Mouse (Mus musculus) lung, postnatal 0 days (tissue): ENCODE results near the gene Llph. TPM values are rescaled to one million over a fixed set of nuclear protein-coding genes. Genes with fewer than 3 reads are reported as not detected.

Experiments used
- ATAC-seq: fragments of 200-750 bp; cut with Nextera tagmentation; 2 replicates; pipeline ENCODE4 v1.8.0; 2017; ENCODE audit warnings: moderate library complexity
- DNase-seq: peaks from one replicate; pipeline ENCODE4 v3.0.0-alpha.2; 2016; ENCODE audit warnings: low spot score
- H3K27ac ChIP-seq: fragments of 300-500 bp; sonication (generic); 2 replicates; pipeline ENCODE4 v1.5.1; 2014; ENCODE audit warnings: antibody characterized with exemption, mild to moderate bottlenecking, low read length, mixed read lengths
- H3K27me3 ChIP-seq: fragments of 300-500 bp; sonication (generic); replicated peaks from 2 replicates; pipeline ENCODE4 v1.6.1; 2014; ENCODE audit warnings: low read length, mixed read lengths; ENCODE audit not compliant: insufficient read depth
- H3K36me3 ChIP-seq: fragments of 300-500 bp; sonication (generic); 2 replicates; pipeline ENCODE4 v1.6.1; 2014; ENCODE audit warnings: low read length, mixed read lengths; ENCODE audit not compliant: insufficient read depth
- H3K4me1 ChIP-seq: fragments of 300-500 bp; sonication (generic); 2 replicates; pipeline ENCODE4 v1.6.1; 2014; ENCODE audit warnings: antibody characterized with exemption, low read depth, low read length, mixed read lengths; ENCODE audit not compliant: insufficient read depth
- H3K4me2 ChIP-seq: fragments of 300-500 bp; sonication (generic); replicated peaks from 2 replicates; pipeline ENCODE4 v1.6.1; 2014; ENCODE audit warnings: low read depth, mild to moderate bottlenecking, low read length, moderate library complexity, mixed read lengths
- H3K4me3 ChIP-seq: fragments of 300-500 bp; sonication (generic); 2 replicates; pipeline ENCODE4 v1.5.1; 2014; ENCODE audit warnings: low read depth, low read length
- H3K9ac ChIP-seq: fragments of 300-500 bp; sonication (generic); replicated peaks from 2 replicates; pipeline ENCODE4 v1.6.1; 2014; ENCODE audit warnings: low read depth, mild to moderate bottlenecking
- H3K9me3 ChIP-seq: fragments of 300-500 bp; sonication (generic); 2 replicates; pipeline ENCODE4 v1.6.1; 2016; ENCODE audit warnings: low read length, mixed read lengths
- CTCF ChIP-seq: IDR thresholded peaks from 2 replicates; pipeline ENCODE4 v1.5.1; 2016; ENCODE audit warnings: antibody characterized with exemption, mild to moderate bottlenecking
- EP300 ChIP-seq: IDR thresholded peaks from 2 replicates; pipeline ENCODE4 v1.6.1; 2016; ENCODE audit warnings: antibody characterized with exemption, mild to moderate bottlenecking, control low read depth
- WGBS: fragments of 180-500 bp; shearing (Covaris S2); extraction: QIAGEN DNeasy Blood & Tissue Kit; methylation state at CpG from one replicate; pipeline ENCODE4 v1.1.7; 2014; 5-methylcytosine and 5-hydroxymethylcytosine counted together
- polyA plus RNA-seq: library from polyadenylated mRNA; unstranded; fragments of >200 nt; fragmentation: Nextera tagmentation; extraction: Ambion mirVana; gene quantifications from 2 replicates; pipeline ENCODE4 v1.2.1, GENCODE M21; 2015

Llph gene
- polyA plus RNA-seq, 1 experiment from 2014 or later = 33.4 TPM

GRCm38 (mm10) chr10:120279482-120280128 is 52.7 kb downstream of the Llph start:
- DNase-seq (peak; percentile 4), ATAC-seq (no peak)
- Histone ChIP-seq H3K36me3 (no peaks in the 10 kb centered on the region), H3K4me1 (no peaks in the 10 kb centered on the region), H3K4me3 (no peak overlapping the region), H3K9ac (no peak overlapping the region), H3K27ac (no peak overlapping the region), H3K27me3 (no peaks in the 10 kb centered on the region), H3K4me2 (no peak overlapping the region), H3K9me3 (no peaks in the 10 kb centered on the region)
- 47% methylated on average over 12 of the region's 12 CpGs for WGBS
- TF ChIP-seq EP300 = no peak
- no peak for TF ChIP-seq CTCF

GRCm38 (mm10) chr10:120280375-120280774 is 53.5 kb downstream of the Llph start:
- Histone ChIP-seq H3K27me3 (no peaks in the 10 kb centered on the region), H3K4me2 (no peak overlapping the region), H3K9me3 (no peaks in the 10 kb centered on the region), H3K36me3 (no peaks in the 10 kb centered on the region), H3K4me3 (no peak overlapping the region), H3K9ac (no peak overlapping the region), H3K27ac (no peak overlapping the region), H3K4me1 (no peaks in the 10 kb centered on the region)
- DNase-seq (no peak), ATAC-seq (no peak)
- TF ChIP-seq EP300 (no peak), CTCF (no peak)
- 67% methylated on average over 4 of the region's 4 CpGs for WGBS

GRCm38 (mm10) chr10:120281700-120282099 is 54.8 kb downstream of the Llph start:
- DNase-seq = no peak
- Histone ChIP-seq H3K27ac (no peak overlapping the region), H3K36me3 (no peaks in the 10 kb centered on the region), H3K9ac (no peak overlapping the region), H3K9me3 (no peaks in the 10 kb centered on the region), H3K27me3 (no peaks in the 10 kb centered on the region), H3K4me3 (no peak overlapping the region), H3K4me2 (no peak overlapping the region), H3K4me1 (no peaks in the 10 kb centered on the region)
- ATAC-seq = no peak
- TF ChIP-seq CTCF (no peak), EP300 (no peak)
- 84% methylated on average over 5 of the region's 5 CpGs for whole genome bisulfite sequencing

Other genes with a start within 250 kb of the Llph start
- 2.7 and 3.0 TPM in 2 replicates for gene Helb, start 114.1 kb upstream of the Llph start, polyA plus RNA-seq
- gene Tmbim4, start 25.5 kb upstream of the Llph start, polyA plus RNA-seq = 152 and 165 TPM in 2 replicates
- 1.6 and 1.7 TPM in 2 replicates for gene Irak3, start 24.9 kb upstream of the Llph start, polyA plus RNA-seq
- 2.2 and 3.0 TPM in 2 replicates for gene Hmga2, start 249.4 kb downstream of the Llph start, polyA plus RNA-seq